Mouse (Mus musculus) embryonic facial prominence, embryonic 14.5 days (tissue): Measurements from ENCODE around the gene Tbc1d30. TPM values are rescaled to one million over a fixed set of nuclear protein-coding genes. Genes with fewer than 3 reads are reported as not detected.

ENCODE experiments used
- ATAC-seq: fragments of 200-750 bp; cut with Nextera tagmentation; 2 replicates; pipeline ENCODE4 v1.8.0; 2017; ENCODE audit warnings: low read depth, moderate number of reproducible peaks, moderate TSS enrichment
- DNase-seq: peaks from one replicate; pipeline ENCODE4 v3.0.0-alpha.2; 2015; ENCODE audit warnings: low spot score
- H3K27ac ChIP-seq: fragments of 300-500 bp; sonication (generic); replicated peaks from 2 replicates; pipeline ENCODE4 v1.5.1; 2014; ENCODE audit warnings: low read depth, mild to moderate bottlenecking, low read length, moderate library complexity
- H3K27me3 ChIP-seq: fragments of 300-500 bp; sonication (generic); replicated peaks from 2 replicates; pipeline ENCODE4 v1.6.1; 2014; ENCODE audit warnings: low read length; ENCODE audit not compliant: control insufficient read depth, insufficient read depth
- H3K36me3 ChIP-seq: fragments of 300-500 bp; sonication (generic); 2 replicates; pipeline ENCODE4 v1.6.1; 2014; ENCODE audit warnings: low read length, mixed read lengths; ENCODE audit not compliant: control insufficient read depth, insufficient read depth
- H3K4me1 ChIP-seq: fragments of 300-500 bp; sonication (generic); 2 replicates; pipeline ENCODE4 v1.6.1; 2014; ENCODE audit warnings: antibody characterized with exemption, low read length; ENCODE audit not compliant: control insufficient read depth, insufficient read depth
- H3K4me2 ChIP-seq: fragments of 300-500 bp; sonication (generic); 2 replicates; pipeline ENCODE4 v1.6.1; 2014; ENCODE audit warnings: low read depth, mild to moderate bottlenecking, low read length, moderate library complexity, mixed read lengths
- H3K4me3 ChIP-seq: fragments of 300-500 bp; sonication (generic); 2 replicates; pipeline ENCODE4 v1.5.1; 2014; ENCODE audit warnings: low read depth, mild to moderate bottlenecking, low read length
- H3K9ac ChIP-seq: fragments of 300-500 bp; sonication (generic); 2 replicates; pipeline ENCODE4 v1.6.1; 2014; ENCODE audit warnings: low read depth, mild to moderate bottlenecking, low read length, moderate library complexity, mixed read lengths
- H3K9me3 ChIP-seq: fragments of 300-500 bp; sonication (generic); 2 replicates; pipeline ENCODE4 v1.6.1; 2016; ENCODE audit warnings: low read length; ENCODE audit not compliant: control insufficient read depth
- WGBS: fragments of 180-500 bp; shearing (Covaris S2); extraction: QIAGEN DNeasy Blood & Tissue Kit; methylation state at CpG from one replicate; pipeline ENCODE4 v1.1.7; 2014; 5-methylcytosine and 5-hydroxymethylcytosine counted together
- polyA plus RNA-seq: library from polyadenylated mRNA; unstranded; fragments of >200 nt; fragmentation: Nextera tagmentation; extraction: Ambion mirVana; gene quantifications from 2 replicates; pipeline ENCODE4 v1.2.1, GENCODE M21; 2014

Tbc1d30 gene
- polyA plus RNA-seq, 1 experiment from 2014 or later, result 2.2 TPM

DNA sequence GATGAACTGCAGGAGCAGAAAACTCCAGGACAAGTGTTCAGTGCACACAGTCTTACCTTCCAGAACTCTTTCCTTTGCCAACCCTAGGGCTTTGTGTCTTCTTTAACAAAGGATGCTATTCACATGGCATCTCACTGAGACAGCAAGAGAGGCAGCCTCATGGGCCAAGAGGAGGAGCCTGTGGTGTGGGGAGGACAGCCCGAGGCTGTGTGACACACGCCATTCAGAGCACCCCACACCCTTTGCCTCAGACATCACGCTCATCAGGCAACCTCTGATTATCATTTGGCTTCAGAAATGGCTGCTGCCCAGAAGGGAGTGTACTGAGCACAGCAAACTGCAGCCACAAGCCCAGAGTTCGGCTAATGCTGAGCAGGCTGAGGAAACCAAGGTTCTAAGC is 36.9 kb downstream of the Tbc1d30 start:
- no peak overlapping the region for H3K4me3 ChIP-seq
- peaks cover 28% of the 10 kb centered on the region for H3K27me3 ChIP-seq
- no peak overlapping the region for H3K9ac ChIP-seq
- WGBS, result 31% methylated on average over 4 of the region's 4 CpGs
- peak; percentile 23 for DNase-seq
- H3K27ac ChIP-seq, result no peak overlapping the region
- no peaks in the 10 kb centered on the region for H3K36me3 ChIP-seq
- H3K4me1 ChIP-seq, result peaks cover 11% of the 10 kb centered on the region
- H3K9me3 ChIP-seq, result no peaks in the 10 kb centered on the region
- no peak for ATAC-seq
- H3K4me2 ChIP-seq, result no peak overlapping the region

DNA sequence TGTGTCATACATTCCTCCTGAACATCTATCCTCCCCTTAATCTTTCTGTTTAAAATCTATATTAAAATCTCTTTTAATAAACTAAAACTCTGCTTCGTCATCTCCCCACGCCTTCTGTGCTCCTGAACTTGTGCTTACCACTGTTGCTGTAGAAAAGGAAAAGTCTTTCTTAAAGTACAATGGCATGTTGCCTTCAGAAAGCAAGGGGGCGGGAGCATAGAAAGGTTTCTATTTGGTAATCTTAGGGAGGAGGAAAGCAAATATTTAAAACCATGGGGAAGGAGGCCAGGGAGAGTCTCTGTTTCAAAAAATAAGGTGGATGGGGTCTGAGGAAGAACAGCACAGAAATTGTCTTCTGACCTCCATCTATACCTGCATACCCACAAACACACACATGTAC is 38.0 kb downstream of the Tbc1d30 start:
- H3K4me2 ChIP-seq, result no peak overlapping the region
- peaks cover 11% of the 10 kb centered on the region for H3K4me1 ChIP-seq
- DNase-seq (no peak), ATAC-seq (no peak)
- H3K9me3 ChIP-seq, result no peaks in the 10 kb centered on the region
- no peak overlapping the region for H3K9ac ChIP-seq
- H3K4me3 ChIP-seq, result no peak overlapping the region
- 95% methylated on average over 3 of the region's 3 CpGs for WGBS
- H3K36me3 ChIP-seq, result no peaks in the 10 kb centered on the region
- H3K27me3 ChIP-seq, result peaks cover 33% of the 10 kb centered on the region
- no peak overlapping the region for H3K27ac ChIP-seq

DNA sequence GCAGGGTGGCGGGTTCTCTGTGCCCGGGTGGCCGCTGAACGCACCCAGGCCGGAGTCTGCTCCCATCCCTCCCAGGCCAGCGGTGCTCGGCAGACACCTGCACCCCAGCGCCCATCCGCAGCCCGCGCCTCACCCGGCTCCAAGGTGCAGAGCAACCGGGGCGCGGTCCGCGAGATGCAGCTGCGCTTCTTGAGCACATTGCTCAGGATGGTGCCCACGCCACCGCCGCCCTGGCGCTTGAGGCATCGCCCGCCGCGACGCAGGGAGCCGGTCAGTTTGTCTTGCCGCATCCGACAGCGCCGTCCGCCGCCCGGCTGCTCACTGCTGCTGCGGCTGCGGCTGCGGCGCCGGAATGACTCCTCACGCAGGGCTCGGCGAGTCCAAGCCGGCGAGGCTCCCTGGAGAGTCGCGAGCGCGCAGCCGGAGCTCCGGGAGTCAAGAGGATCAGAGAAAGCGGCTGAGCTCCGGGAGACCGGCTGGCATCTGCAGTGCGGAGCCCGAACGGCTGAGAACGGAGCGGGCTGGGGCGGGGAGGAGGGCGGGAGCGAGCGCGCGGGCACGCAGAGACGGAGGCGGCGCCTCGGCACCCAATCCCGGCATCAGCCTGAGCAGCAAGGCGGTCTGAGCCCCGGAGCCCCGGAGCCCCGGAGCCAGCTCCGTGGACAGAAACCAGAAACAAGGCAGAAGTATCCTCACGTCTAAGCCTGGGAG is 40.4 kb downstream of the Tbc1d30 start:
- ATAC-seq (peak; percentile 88), DNase-seq (peak; percentile 75)
- peak overlapping the region; percentile 68 for H3K4me3 ChIP-seq
- H3K9ac ChIP-seq, result peak overlapping the region; percentile 60
- peaks cover 33% of the 10 kb centered on the region for H3K27me3 ChIP-seq
- peak overlapping the region; percentile 29 for H3K27ac ChIP-seq
- H3K4me2 ChIP-seq, result peak overlapping the region; percentile 98
- H3K36me3 ChIP-seq, result no peaks in the 10 kb centered on the region
- peaks cover 11% of the 10 kb centered on the region for H3K4me1 ChIP-seq
- WGBS, result under 1% methylated on average over 47 of the region's 77 CpGs
- no peaks in the 10 kb centered on the region for H3K9me3 ChIP-seq

DNA sequence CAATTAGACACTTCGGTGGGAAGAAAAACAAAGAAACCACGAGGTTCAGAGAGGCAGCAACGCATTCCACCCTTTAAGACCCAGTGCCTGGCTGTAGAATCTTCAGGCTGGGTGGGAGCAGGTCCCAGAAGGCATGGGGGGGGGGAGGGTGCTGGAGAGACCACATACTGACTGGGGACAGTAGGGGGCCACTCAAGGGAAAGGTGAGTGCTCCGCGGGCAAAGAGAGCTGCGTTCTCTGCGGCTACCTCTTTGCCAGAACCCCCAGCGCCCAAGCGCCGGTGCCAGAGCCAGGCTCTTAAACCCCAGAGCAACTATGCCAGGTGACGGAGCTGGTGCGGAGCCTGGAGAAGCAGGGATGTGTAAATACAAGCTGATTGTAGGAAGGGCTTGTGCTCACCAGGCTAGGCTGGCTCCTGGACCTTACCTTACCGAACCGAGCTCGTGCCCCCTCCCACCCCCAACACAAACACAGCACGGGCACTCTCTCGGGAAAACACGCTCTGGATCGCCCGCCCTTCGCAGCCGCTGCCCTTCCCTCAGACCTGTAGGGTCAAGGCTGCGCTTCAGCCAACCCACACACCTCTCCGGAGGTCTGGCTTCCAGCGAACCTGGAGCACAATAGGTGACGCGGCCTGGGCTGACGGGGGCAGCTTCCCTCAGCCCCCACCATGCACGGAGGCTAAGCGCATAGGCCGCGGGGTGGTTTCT is 41.1 kb downstream of the Tbc1d30 start:
- DNase-seq (peak; percentile 17), ATAC-seq (peak; percentile 48; the same call in 1 of the 2 replicates)
- H3K4me3 ChIP-seq, result peak overlapping the region; percentile 68
- WGBS, result 2% methylated on average over 23 of the region's 32 CpGs
- no peaks in the 10 kb centered on the region for H3K9me3 ChIP-seq
- H3K27me3 ChIP-seq, result peaks cover 33% of the 10 kb centered on the region
- H3K4me1 ChIP-seq, result peaks cover 8% of the 10 kb centered on the region
- peak overlapping the region; percentile 98 for H3K4me2 ChIP-seq
- H3K9ac ChIP-seq, result peak overlapping the region; percentile 60
- H3K27ac ChIP-seq, result peak overlapping the region; percentile 29; the same call in 1 of the 2 replicates
- no peaks in the 10 kb centered on the region for H3K36me3 ChIP-seq

DNA sequence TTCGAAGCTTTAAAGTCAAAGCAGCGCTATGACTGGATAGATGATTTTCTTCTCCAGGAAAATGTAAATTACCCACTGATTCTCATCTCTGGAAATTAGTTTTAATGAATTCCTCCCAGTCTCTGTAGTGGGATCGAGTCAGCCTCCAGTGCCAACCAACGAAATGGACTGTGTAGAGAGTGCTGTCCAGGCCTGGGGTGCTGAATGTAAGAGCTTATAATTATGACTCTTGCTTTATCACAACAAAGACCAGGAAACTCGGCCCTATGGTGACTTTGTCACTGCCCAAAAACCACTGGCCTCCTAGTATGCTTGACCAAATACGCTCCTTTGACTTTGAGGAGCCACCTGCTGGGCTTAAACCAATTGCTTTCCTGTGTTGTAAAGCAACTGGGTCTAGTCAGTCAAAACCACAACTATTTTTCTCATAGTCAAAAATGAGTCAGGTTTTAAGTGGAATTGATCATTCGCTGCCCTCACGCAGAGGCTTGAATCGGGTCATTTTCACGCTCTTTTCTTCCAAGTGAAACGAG is 41.9 kb downstream of the Tbc1d30 start:
- Histone ChIP-seq H3K9me3 (no peaks in the 10 kb centered on the region), H3K4me1 (peaks cover 8% of the 10 kb centered on the region), H3K4me2 (peak overlapping the region; percentile 98), H3K4me3 (peak overlapping the region; percentile 68; the same call in 1 of the 2 replicates), H3K27ac (no peak overlapping the region), H3K27me3 (peaks cover 33% of the 10 kb centered on the region), H3K36me3 (no peaks in the 10 kb centered on the region), H3K9ac (no peak overlapping the region)
- ATAC-seq, result 0 out of 2 replicates have a peak, but pooled peaks have one; percentile 1
- DNase-seq, result peak; percentile 71
- WGBS, result 18% methylated on average over 11 of the region's 11 CpGs

DNA sequence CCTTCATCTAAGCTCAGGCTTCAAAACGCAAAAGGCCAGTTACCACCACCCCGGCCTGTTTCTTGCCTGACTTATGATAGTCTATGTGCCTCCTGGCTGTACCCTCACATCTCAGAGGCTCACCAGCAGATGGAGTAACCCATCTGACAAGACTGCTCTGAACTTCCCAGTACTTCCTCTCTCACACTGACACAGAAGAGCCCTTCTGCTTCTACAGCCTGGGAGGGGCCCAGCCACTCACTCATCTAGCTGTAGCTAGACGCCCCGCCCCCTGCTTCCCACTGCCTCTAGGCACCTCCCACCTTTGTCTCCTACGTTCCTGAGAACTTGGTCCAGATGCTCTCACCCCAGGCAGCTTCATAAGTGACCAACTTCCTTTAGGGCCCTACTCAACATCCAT is 45.6 kb downstream of the Tbc1d30 start:
- Histone ChIP-seq H3K4me2 (no peak overlapping the region), H3K4me3 (no peak overlapping the region), H3K27me3 (peaks cover 17% of the 10 kb centered on the region), H3K9me3 (no peaks in the 10 kb centered on the region), H3K27ac (no peak overlapping the region), H3K36me3 (no peaks in the 10 kb centered on the region), H3K4me1 (peaks cover 5% of the 10 kb centered on the region), H3K9ac (no peak overlapping the region)
- 24% methylated on average over 5 of the region's 5 CpGs for WGBS
- ATAC-seq, result peak; percentile 47; the same call in 1 of the 2 replicates
- DNase-seq, result peak; percentile 48

DNA sequence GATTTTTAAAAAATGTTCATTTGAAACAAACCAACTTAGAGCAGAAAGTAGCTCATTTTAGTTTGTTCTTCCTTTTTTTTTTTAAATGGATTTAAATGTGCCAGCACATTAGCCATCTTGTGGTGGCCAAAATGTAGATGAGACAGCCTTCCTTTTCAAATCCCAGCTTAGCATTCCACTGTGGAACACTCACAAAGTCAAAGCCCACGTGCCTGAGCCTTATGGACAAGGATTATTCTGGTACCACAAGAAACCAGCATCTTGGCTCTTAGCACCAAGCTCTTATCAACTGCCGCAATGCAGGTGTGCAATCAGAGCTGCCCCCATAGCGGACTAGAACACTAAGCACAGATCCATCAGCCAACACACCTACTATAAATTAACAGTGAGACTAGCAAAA is 47.5 kb downstream of the Tbc1d30 start:
- H3K9ac ChIP-seq, result no peak overlapping the region
- no peak overlapping the region for H3K4me3 ChIP-seq
- H3K4me2 ChIP-seq, result no peak overlapping the region
- no peaks in the 10 kb centered on the region; the same call in 1 of the 2 replicates for H3K27me3 ChIP-seq
- no peak overlapping the region for H3K27ac ChIP-seq
- DNase-seq (no peak), ATAC-seq (no peak)
- no peaks in the 10 kb centered on the region for H3K4me1 ChIP-seq
- H3K36me3 ChIP-seq, result no peaks in the 10 kb centered on the region
- no peaks in the 10 kb centered on the region for H3K9me3 ChIP-seq
- 78% methylated on average over 3 of the region's 3 CpGs for WGBS

DNA sequence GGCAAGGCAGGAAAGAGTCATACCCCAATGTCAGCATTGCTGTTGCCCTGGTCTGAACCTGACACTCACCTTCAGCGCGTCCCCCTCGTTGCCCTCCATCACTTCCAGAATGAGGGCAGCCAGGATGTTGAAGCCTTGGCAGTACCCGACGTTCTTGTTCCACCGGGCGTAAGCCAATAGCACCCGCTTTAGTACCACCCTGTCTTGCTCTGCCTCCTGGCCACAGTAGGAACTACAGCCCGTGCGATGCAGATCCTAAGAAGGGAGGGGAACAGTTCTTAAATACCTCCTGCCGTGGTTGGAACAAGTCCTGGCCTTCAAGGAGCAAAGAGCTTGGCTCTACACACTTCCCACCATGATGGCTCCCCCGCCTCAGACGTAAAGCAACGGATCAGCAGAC is 49.2 kb downstream of the Tbc1d30 start:
- DNase-seq (no peak), ATAC-seq (no peak)
- Histone ChIP-seq H3K27ac (no peak overlapping the region), H3K4me2 (no peak overlapping the region), H3K9ac (no peak overlapping the region), H3K9me3 (no peaks in the 10 kb centered on the region), H3K27me3 (no peaks in the 10 kb centered on the region), H3K4me1 (peaks cover 7% of the 10 kb centered on the region; the same call in 1 of the 2 replicates), H3K4me3 (no peak overlapping the region), H3K36me3 (no peaks in the 10 kb centered on the region)
- WGBS, result 81% methylated on average over 14 of the region's 14 CpGs
